Mouse (Mus musculus) midbrain, embryonic 14.5 days (tissue): ENCODE data around the gene Glp2r. TPM values are rescaled to one million over a fixed set of nuclear protein-coding genes. Genes with fewer than 3 reads are reported as not detected.

ENCODE experiments used
- ATAC-seq: fragments of 200-750 bp; cut with Nextera tagmentation; 2 replicates; pipeline ENCODE4 v1.8.0; 2017; ENCODE audit warnings: moderate number of reproducible peaks, moderate library complexity; ENCODE audit not compliant: low FRiP score, low TSS enrichment
- DNase-seq: peaks from one replicate; pipeline ENCODE4 v3.0.0-alpha.2; 2015
- H3K27ac ChIP-seq: fragments of 300-500 bp; sonication (generic); replicated peaks from 2 replicates; pipeline ENCODE4 v1.5.1; 2014; ENCODE audit warnings: mild to moderate bottlenecking, low read depth, low read length, moderate library complexity
- H3K27me3 ChIP-seq: fragments of 300-500 bp; sonication (generic); 2 replicates; pipeline ENCODE4 v1.6.1; 2014; ENCODE audit warnings: low read length, control low read depth, mixed read lengths; ENCODE audit not compliant: control insufficient read depth, insufficient read depth
- H3K36me3 ChIP-seq: fragments of 300-500 bp; sonication (generic); 2 replicates; pipeline ENCODE4 v1.6.1; 2014; ENCODE audit warnings: low read length, control low read depth; ENCODE audit not compliant: control insufficient read depth, insufficient read depth
- H3K4me1 ChIP-seq: fragments of 300-500 bp; sonication (generic); 2 replicates; pipeline ENCODE4 v1.6.1; 2014; ENCODE audit warnings: mild to moderate bottlenecking, antibody characterized with exemption, low read length, control low read depth; ENCODE audit not compliant: control insufficient read depth, insufficient read depth
- H3K4me2 ChIP-seq: fragments of 300-500 bp; sonication (generic); 2 replicates; pipeline ENCODE4 v1.6.1; 2014; ENCODE audit warnings: mild to moderate bottlenecking, low read length, moderate library complexity
- H3K4me3 ChIP-seq: fragments of 300-500 bp; sonication (generic); replicated peaks from 2 replicates; pipeline ENCODE4 v1.5.1; 2014; ENCODE audit warnings: low read depth, low read length
- H3K9ac ChIP-seq: fragments of 300-500 bp; sonication (generic); replicated peaks from 2 replicates; pipeline ENCODE4 v1.6.1; 2014; ENCODE audit warnings: mild to moderate bottlenecking, low read length, moderate library complexity
- H3K9me3 ChIP-seq: fragments of 300-500 bp; sonication (generic); 2 replicates; pipeline ENCODE4 v1.6.1; 2016; ENCODE audit warnings: low read length, control low read depth, mixed read lengths; ENCODE audit not compliant: control insufficient read depth
- WGBS: fragments of 180-500 bp; shearing (Covaris S2); extraction: QIAGEN DNeasy Blood & Tissue Kit; methylation state at CpG from one replicate; pipeline ENCODE4 v1.1.7; 2014; 5-methylcytosine and 5-hydroxymethylcytosine counted together
- polyA plus RNA-seq: library from polyadenylated mRNA; unstranded; fragments of >200 nt; fragmentation: Nextera tagmentation; extraction: Ambion mirVana; gene quantifications from 2 replicates; pipeline ENCODE4 v1.2.1, GENCODE M21; 2014

Glp2r gene
- polyA plus RNA-seq, 1 experiment from 2014 or later = 0.07 TPM

- no peak overlapping the region for H3K9ac ChIP-seq
- DNase-seq = no peak
- H3K27ac ChIP-seq = no peak overlapping the region
- no peak overlapping the region for H3K4me2 ChIP-seq
- no peak overlapping the region for H3K4me3 ChIP-seq
- WGBS = 91% methylated on average over 5 of the region's 5 CpGs
- H3K27me3 ChIP-seq = no peaks in the 10 kb centered on the region
- no peaks in the 10 kb centered on the region for H3K9me3 ChIP-seq
- H3K36me3 ChIP-seq = no peaks in the 10 kb centered on the region
- ATAC-seq = no peak
- H3K4me1 ChIP-seq = no peaks in the 10 kb centered on the region
Observed at GRCm38 (mm10) chr11:67738846-67739490, 32.0 kb downstream of the Glp2r start.

- H3K9ac ChIP-seq = no peak overlapping the region
- H3K27me3 ChIP-seq = no peaks in the 10 kb centered on the region
- no peaks in the 10 kb centered on the region for H3K36me3 ChIP-seq
- WGBS = 90% methylated on average over 6 of the region's 6 CpGs
- no peaks in the 10 kb centered on the region for H3K9me3 ChIP-seq
- DNase-seq (no peak), ATAC-seq (no peak)
- no peak overlapping the region for H3K4me2 ChIP-seq
- H3K4me3 ChIP-seq = no peak overlapping the region
- no peaks in the 10 kb centered on the region for H3K4me1 ChIP-seq
- no peak overlapping the region for H3K27ac ChIP-seq
Observed at GRCm38 (mm10) chr11:67738345-67738744, 32.6 kb downstream of the Glp2r start.

- no peaks in the 10 kb centered on the region for H3K4me1 ChIP-seq
- no peaks in the 10 kb centered on the region for H3K27me3 ChIP-seq
- DNase-seq = no peak
- H3K4me3 ChIP-seq = no peak overlapping the region
- no peak overlapping the region for H3K9ac ChIP-seq
- H3K27ac ChIP-seq = no peak overlapping the region
- H3K4me2 ChIP-seq = no peak overlapping the region
- no peaks in the 10 kb centered on the region for H3K36me3 ChIP-seq
- no peaks in the 10 kb centered on the region for H3K9me3 ChIP-seq
- ATAC-seq = no peak
- WGBS = 84% methylated on average over 3 of the region's 3 CpGs
Observed at GRCm38 (mm10) chr11:67734597-67734996, 36.4 kb downstream of the Glp2r start.

- 84% methylated on average over 1 of the region's 1 CpGs for WGBS
- H3K36me3 ChIP-seq = no peaks in the 10 kb centered on the region
- no peaks in the 10 kb centered on the region for H3K9me3 ChIP-seq
- no peak overlapping the region for H3K4me3 ChIP-seq
- ATAC-seq (no peak), DNase-seq (no peak)
- no peak overlapping the region for H3K27ac ChIP-seq
- H3K27me3 ChIP-seq = no peaks in the 10 kb centered on the region
- no peaks in the 10 kb centered on the region for H3K4me1 ChIP-seq
- H3K4me2 ChIP-seq = no peak overlapping the region
- no peak overlapping the region for H3K9ac ChIP-seq
Observed at GRCm38 (mm10) chr11:67733726-67734125, 37.2 kb downstream of the Glp2r start.

- Histone ChIP-seq H3K4me2 (no peak overlapping the region), H3K9ac (no peak overlapping the region), H3K4me1 (no peaks in the 10 kb centered on the region), H3K27me3 (no peaks in the 10 kb centered on the region), H3K27ac (no peak overlapping the region), H3K4me3 (no peak overlapping the region), H3K9me3 (no peaks in the 10 kb centered on the region), H3K36me3 (no peaks in the 10 kb centered on the region)
- 93% methylated on average over 2 of the region's 2 CpGs for WGBS
- ATAC-seq (no peak), DNase-seq (no peak)
Observed at GRCm38 (mm10) chr11:67731056-67731455, 39.9 kb downstream of the Glp2r start.

GRCm38 (mm10) chr11:67728726-67729125, 42.2 kb downstream of the Glp2r start:
- ATAC-seq (no peak), DNase-seq (no peak)
- no peaks in the 10 kb centered on the region for H3K9me3 ChIP-seq
- no peak overlapping the region for H3K4me2 ChIP-seq
- H3K9ac ChIP-seq = no peak overlapping the region
- H3K36me3 ChIP-seq = no peaks in the 10 kb centered on the region
- no peaks in the 10 kb centered on the region for H3K27me3 ChIP-seq
- no peak overlapping the region for H3K27ac ChIP-seq
- no peak overlapping the region for H3K4me3 ChIP-seq
- no peaks in the 10 kb centered on the region for H3K4me1 ChIP-seq

GRCm38 (mm10) chr11:67727095-67727494, 43.9 kb downstream of the Glp2r start:
- Histone ChIP-seq H3K9me3 (no peaks in the 10 kb centered on the region), H3K27me3 (no peaks in the 10 kb centered on the region), H3K4me3 (no peak overlapping the region), H3K9ac (no peak overlapping the region), H3K4me2 (no peak overlapping the region), H3K36me3 (no peaks in the 10 kb centered on the region), H3K27ac (no peak overlapping the region), H3K4me1 (no peaks in the 10 kb centered on the region)
- DNase-seq = no peak
- ATAC-seq = no peak
- WGBS = 84% methylated on average over 6 of the region's 6 CpGs

GRCm38 (mm10) chr11:67723231-67724013, 47.5 kb downstream of the Glp2r start:
- Histone ChIP-seq H3K36me3 (no peaks in the 10 kb centered on the region), H3K27me3 (no peaks in the 10 kb centered on the region), H3K4me1 (no peaks in the 10 kb centered on the region), H3K9me3 (no peaks in the 10 kb centered on the region), H3K27ac (no peak overlapping the region), H3K9ac (no peak overlapping the region), H3K4me3 (no peak overlapping the region), H3K4me2 (no peak overlapping the region)
- DNase-seq (no peak), ATAC-seq (no peak)
- 78% methylated on average over 8 of the region's 8 CpGs for WGBS
